Mouse (Mus musculus) gonadal fat pad, adult 2 months (tissue): ENCODE results near the gene Cacna1d. TPM values are rescaled to one million over a fixed set of nuclear protein-coding genes. Genes with fewer than 3 reads are reported as not detected.
A peak's percentile ranks its signal among the peaks of the same experiment; 100 is the strongest.

Source experiments
- DNase-seq: peaks from one replicate; pipeline ENCODE4 v3.0.0-alpha.2; 2012; ENCODE audit warnings: low read depth
- polyA plus RNA-seq: library from polyadenylated mRNA; depleted of rRNA; stranded (reverse); fragments of >200 nt; gene quantifications from 2 replicates; pipeline ENCODE4 v1.2.3, GENCODE M21; 2012; rRNA removed

Gene Cacna1d
- 24.2 and 26.7 TPM in 2 replicates for polyA plus RNA-seq

GRCm38 (mm10) chr14:30491342-30491741 is at the start of gene Cacna1d:
Cacna1d (minus strand) TSS chr14:30491455.
- DNase-seq, result no peak

- DNase-seq, result no peak
Observed at GRCm38 (mm10) chr14:30533780-30534450, 42.7 kb upstream of the Cacna1d start.

- no peak for DNase-seq
Observed at GRCm38 (mm10) chr14:30531896-30532295, 40.6 kb upstream of the Cacna1d start.

DNA sequence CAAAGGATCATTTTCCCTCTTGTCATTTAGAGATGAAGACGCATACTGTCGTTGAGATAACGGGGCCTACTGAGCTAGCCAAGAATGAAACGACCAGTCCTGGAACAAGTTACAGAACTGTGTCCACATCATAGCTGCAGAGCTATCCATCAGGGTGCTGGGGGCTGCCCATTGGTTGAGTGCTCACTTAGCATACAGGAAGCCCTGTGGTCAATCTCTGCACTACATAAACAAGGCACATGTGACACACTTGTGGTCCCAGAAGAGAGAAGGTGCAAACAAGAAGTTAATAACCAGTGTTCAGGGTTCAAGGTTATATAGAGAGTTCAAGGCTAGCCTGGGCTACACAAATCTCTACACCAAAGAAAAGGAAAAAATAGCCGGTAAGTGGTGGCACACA is 40.2 kb upstream of the Cacna1d start:
- DNase-seq, result no peak

- DNase-seq, result no peak
Observed at GRCm38 (mm10) chr14:30530726-30531269, 39.5 kb upstream of the Cacna1d start.

GRCm38 (mm10) chr14:30529454-30529853 is 38.2 kb upstream of the Cacna1d start:
- DNase-seq, result no peak

DNA sequence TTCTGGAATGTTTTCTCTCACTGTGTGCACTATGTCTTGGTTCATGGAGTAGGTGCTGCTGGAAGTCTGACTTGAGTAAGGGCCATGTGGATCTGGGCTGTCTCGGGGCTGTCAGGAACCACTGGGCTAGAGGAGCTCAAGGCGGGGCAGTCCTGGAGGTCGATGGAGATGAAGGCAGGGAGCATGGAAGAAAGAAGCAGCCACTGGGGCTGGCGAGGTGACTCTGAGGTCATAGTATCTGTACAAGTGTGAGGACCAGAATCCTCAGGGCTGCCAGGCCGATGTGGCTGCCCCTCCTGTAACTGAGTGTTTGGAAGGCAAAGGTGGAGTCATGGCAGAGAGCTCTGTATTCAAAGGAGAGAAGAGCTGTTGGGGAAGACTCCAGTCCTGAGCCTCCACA is 37.7 kb upstream of the Cacna1d start:
- no peak for DNase-seq

GRCm38 (mm10) chr14:30528392-30528791 is 37.1 kb upstream of the Cacna1d start:
- DNase-seq, result no peak

DNA sequence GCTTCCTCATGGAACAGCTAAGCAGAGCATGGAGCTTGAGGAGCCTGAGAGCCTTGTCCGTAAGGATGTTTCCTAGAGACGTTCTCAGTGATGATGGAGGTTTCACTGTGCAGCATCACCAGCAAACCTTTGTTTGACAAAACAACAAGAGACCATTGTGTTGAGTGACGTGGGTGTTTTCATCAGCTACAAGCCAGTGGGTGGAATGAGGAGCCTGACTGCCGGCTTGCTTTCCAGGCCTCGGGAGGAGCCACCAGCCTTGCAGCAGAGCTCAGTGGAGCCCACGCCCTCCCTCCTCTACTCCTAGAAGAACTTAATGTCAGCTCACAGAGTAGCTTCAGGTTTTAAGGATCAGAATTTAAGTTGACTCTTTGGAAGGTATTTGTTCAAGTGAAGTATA is 32.1 kb upstream of the Cacna1d start:
- no peak for DNase-seq

- no peak for DNase-seq
Observed at GRCm38 (mm10) chr14:30519323-30519722, 28.1 kb upstream of the Cacna1d start.

- no peak for DNase-seq
Observed at GRCm38 (mm10) chr14:30515931-30516723, 24.9 kb upstream of the Cacna1d start.

GRCm38 (mm10) chr14:30512896-30513295 is 21.6 kb upstream of the Cacna1d start:
- DNase-seq, result no peak

GRCm38 (mm10) chr14:30510214-30510763 is 19.0 kb upstream of the Cacna1d start:
- DNase-seq, result no peak

DNA sequence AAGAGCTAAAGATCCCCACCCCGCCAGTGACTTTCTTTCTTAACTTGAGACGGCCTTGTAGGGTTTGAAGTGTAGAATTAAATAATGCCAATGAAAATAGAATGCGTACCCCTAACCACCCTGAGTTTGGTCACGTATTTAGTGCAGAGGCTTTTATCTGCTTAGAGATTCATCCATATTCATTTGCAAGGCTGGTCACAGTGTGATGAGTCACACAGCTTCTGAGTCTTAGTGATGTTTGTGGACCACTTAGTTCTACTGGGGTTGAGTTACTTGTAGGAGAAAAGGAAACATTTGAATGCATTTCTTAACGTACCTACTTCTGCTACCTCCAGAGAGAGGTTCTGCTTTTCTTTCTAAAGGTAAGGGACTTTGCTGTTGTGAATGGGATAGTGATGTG is 13.7 kb upstream of the Cacna1d start:
- no peak for DNase-seq

DNA sequence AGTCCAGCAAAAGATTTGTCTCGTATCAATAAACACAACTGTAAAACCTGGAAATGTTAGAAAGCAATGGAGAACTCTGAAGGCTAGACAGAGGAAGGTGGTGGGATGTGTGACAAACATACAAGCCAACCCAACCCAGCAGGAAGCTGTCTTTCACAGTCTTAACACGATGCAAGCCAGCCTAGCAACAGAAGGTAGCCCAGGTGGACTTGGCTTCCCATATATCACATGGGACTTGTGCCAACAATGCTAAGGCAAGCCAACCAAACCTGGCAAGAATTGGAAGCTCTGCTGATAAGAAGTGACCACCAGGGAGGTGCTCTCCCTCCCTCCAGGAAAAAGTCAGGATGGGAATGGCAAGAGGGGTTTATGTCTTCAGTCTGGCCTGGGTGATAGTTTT is 6.9 kb upstream of the Cacna1d start:
- no peak for DNase-seq

DNA sequence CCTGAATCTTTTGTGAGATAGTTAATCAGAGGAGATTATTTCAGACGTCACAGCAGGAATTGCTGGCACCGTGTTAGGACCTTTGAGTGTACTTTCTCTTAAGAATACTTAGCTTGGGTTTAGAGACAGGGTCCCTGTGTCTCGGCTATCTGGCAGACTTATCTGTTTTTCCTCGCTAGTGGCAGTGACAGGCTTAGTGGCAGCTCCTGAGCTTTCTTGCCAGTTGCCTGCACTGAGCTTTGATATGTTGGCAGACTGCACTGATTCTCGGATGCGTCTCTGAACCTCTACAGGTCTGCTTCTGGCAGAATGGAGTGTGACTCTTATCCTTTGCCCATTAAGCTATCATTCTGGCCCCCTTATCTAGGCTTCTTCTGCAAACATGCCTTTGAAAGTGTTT is 3.7 kb upstream of the Cacna1d start:
- DNase-seq, result no peak

- no peak for DNase-seq
Observed at GRCm38 (mm10) chr14:30493276-30493675, 2.0 kb upstream of the Cacna1d start.

DNA sequence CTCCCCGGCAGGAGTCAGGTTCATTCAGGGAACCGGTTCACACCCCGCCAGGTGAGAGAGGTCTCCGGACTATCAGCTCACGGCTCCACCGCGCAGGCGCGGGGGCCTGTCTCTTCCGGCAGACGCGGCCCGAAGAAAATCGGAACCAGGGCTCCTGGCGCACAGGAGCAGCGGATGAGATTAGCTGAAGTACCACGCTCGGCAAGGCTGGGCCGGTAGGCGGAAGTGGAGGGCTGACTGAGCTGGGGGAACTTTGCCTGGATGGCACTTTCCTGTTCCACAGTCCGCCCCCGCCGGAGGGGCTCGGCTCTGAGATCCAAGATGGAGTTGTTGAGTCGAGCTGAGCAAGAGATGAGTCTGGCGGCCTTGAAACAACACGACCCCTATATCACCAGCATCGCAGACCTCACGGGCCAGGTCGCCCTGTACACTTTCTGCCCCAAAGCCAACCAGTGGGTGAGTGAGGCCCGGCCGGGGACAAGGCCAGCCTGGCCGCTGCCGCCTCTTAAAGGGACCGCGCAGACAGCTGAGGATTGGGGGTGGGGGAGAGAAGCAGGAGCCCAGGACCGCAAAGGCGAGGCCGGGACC is 11.8 kb downstream of the Cacna1d start, which contains the start of gene Dcp1a:
Dcp1a (plus strand) TSS at position 175 of the 588 bp plus-strand sequence.
- DNase-seq, result peak; percentile 76

DNA sequence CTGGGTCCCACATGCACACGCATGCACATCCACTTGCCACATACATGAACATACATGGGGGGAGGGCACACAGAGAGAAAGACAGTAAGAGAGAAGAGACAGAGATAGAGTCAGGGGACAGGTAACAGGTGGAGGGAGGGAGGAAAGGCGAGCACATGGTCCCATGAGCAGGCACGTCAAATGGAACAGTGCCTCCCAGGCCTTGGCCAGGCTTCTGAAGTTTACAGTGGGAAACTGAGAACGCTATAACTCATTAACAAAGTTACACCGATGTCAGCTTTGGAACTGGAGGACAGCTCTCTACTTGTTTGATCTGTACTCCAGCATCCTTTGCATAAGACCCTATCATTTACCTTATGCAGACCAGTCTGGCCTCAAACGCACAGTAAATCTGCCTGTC is 16.8 kb downstream of the Cacna1d start:
- no peak for DNase-seq

GRCm38 (mm10) chr14:30473605-30474004 is 17.6 kb downstream of the Cacna1d start:
- DNase-seq, result no peak

DNA sequence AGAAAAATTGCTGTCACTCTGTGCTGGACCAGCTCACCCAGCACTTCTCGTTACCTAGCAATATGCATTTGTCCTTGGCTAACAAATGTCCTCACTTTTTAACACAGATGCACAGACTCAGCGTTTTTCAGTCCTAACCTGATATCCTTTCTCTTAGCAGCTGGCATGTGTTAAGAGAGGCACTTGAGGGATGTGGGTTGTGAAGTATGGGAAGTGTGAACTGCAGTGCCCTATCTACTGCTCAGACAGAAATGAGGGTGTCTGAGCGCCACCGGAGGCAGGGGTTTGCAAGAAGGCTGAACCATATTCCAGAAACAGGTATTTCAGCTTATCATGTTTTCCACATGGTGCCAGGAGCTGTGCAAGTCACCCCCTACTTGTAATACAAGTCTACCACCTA is 27.9 kb downstream of the Cacna1d start:
- DNase-seq, result no peak

DNA sequence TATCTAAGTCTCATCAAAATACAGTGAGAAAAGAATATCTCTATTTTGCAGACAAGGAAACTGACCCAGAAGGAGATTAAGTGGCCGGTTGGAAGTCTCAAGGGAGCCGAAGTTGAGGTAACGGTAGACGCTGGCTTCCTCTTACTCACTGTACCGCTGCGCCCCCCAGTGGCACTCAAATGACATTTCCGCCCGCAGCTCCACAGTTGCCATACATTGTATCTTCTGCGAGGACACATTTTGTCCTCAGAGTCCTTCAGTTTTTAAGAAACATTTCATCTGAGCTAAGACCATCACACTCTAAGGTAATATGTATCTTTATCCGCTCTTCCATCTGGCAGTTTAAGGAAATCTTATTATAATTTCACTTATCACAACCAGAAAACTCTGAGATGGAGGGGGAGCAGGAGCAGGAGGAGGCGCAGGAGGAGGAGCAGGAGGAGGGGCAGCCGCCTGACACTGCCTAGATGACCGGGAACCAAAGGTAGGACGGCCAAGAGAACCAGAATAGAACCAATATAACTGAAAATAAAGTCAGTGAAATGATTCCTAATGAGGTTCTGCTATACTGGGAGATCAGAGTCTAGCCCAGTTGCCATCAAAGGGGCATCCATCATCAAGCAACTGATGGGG is 31.2 kb downstream of the Cacna1d start:
- no peak for DNase-seq
